Mouse (Mus musculus): Measurements from ENCODE around the gene Oxct1. TPM values are rescaled to one million over a fixed set of nuclear protein-coding genes. Genes with fewer than 3 reads are reported as not detected.

The Oxct1 gene
- polyA plus RNA-seq, 1 experiment from 2014 or later: 210 TPM

- DNase-seq: no peak
- H3K27ac ChIP-seq (ENCODE audit: low read depth): no peak overlapping the region
- WGBS: 84% methylated on average over 6 of the region's 6 CpGs
- H3K27me3 ChIP-seq (ENCODE audit: insufficient read depth, low read length): no peaks in the 10 kb centered on the region
- H3K36me3 ChIP-seq (ENCODE audit: insufficient read depth): no peaks in the 10 kb centered on the region; the same call in 1 of the 2 replicates
- peak overlapping the region; percentile 70; the same call in 1 of the 2 replicates for H3K4me2 ChIP-seq
- no peaks in the 10 kb centered on the region for H3K9me3 ChIP-seq (ENCODE audit: low read depth, low read length)
- no peak overlapping the region for H3K9ac ChIP-seq
- H3K4me1 ChIP-seq (ENCODE audit: insufficient read depth): no peaks in the 10 kb centered on the region; the same call in 1 of the 2 replicates
- TF ChIP-seq CTCF (IDR thresholded peaks at IDR 0.05; ENCODE audit: low read depth): no peak
- no peak for ATAC-seq (ENCODE audit: insufficient read depth)
- no peak overlapping the region for H3K4me3 ChIP-seq (ENCODE audit: low read depth, low read length)
Measured at GRCm38 (mm10) chr15:4028411-4028700, 2.2 kb downstream of the Oxct1 start.

GRCm38 (mm10) chr15:4028960-4029359 is 2.8 kb downstream of the Oxct1 start:
- DNase-seq: no peak

GRCm38 (mm10) chr15:4033168-4034004 is 7.2 kb downstream of the Oxct1 start:
- Histone ChIP-seq H3K27ac (ENCODE audit: low read depth) (no peak overlapping the region), H3K4me3 (ENCODE audit: low read depth, low read length) (no peak overlapping the region), H3K9ac (no peak overlapping the region), H3K4me1 (ENCODE audit: insufficient read depth) (no peaks in the 10 kb centered on the region; the same call in 1 of the 2 replicates), H3K4me2 (no peak overlapping the region), H3K9me3 (ENCODE audit: low read depth, low read length) (no peaks in the 10 kb centered on the region), H3K36me3 (ENCODE audit: insufficient read depth) (peaks cover 24% of the 10 kb centered on the region; the same call in 1 of the 2 replicates), H3K27me3 (ENCODE audit: insufficient read depth, low read length) (no peaks in the 10 kb centered on the region)
- whole genome bisulfite sequencing: 64% methylated on average over 3 of the region's 3 CpGs
- no peak for DNase-seq
- no peak for TF ChIP-seq CTCF (IDR thresholded peaks at IDR 0.05; ENCODE audit: low read depth)
- no peak for ATAC-seq (ENCODE audit: insufficient read depth)

More at GRCm38 (mm10) chr15:4028960-4029359, 2.8 kb downstream of the Oxct1 start:
- Histone ChIP-seq H3K27me3 (ENCODE audit: insufficient read depth, low read length) (no peaks in the 10 kb centered on the region), H3K9ac (no peak overlapping the region), H3K27ac (ENCODE audit: low read depth) (no peak overlapping the region), H3K4me1 (ENCODE audit: insufficient read depth) (no peaks in the 10 kb centered on the region; the same call in 1 of the 2 replicates), H3K9me3 (ENCODE audit: low read depth, low read length) (no peaks in the 10 kb centered on the region), H3K36me3 (ENCODE audit: insufficient read depth) (no peaks in the 10 kb centered on the region; the same call in 1 of the 2 replicates), H3K4me3 (ENCODE audit: low read depth, low read length) (no peak overlapping the region), H3K4me2 (no peak overlapping the region)
- ATAC-seq (ENCODE audit: insufficient read depth): no peak
- TF ChIP-seq CTCF (IDR thresholded peaks at IDR 0.05; ENCODE audit: low read depth): no peak

GRCm38 (mm10) chr15:4042423-4042822 is 16.2 kb downstream of the Oxct1 start:
- ATAC-seq (ENCODE audit: insufficient read depth) (no peak), DNase-seq (no peak)
- Histone ChIP-seq H3K4me3 (ENCODE audit: low read depth, low read length) (no peak overlapping the region), H3K36me3 (ENCODE audit: insufficient read depth) (peaks cover 25% of the 10 kb centered on the region; the same call in 1 of the 2 replicates), H3K27me3 (ENCODE audit: insufficient read depth, low read length) (no peaks in the 10 kb centered on the region), H3K9me3 (ENCODE audit: low read depth, low read length) (no peaks in the 10 kb centered on the region), H3K4me2 (no peak overlapping the region), H3K9ac (no peak overlapping the region), H3K27ac (ENCODE audit: low read depth) (no peak overlapping the region), H3K4me1 (ENCODE audit: insufficient read depth) (no peaks in the 10 kb centered on the region)
- no peak for TF ChIP-seq CTCF (IDR thresholded peaks at IDR 0.05; ENCODE audit: low read depth)
- 59% methylated on average over 3 of the region's 3 CpGs for WGBS

- ATAC-seq (ENCODE audit: insufficient read depth): peak; percentile 38; the same call in 1 of the 2 replicates
- Histone ChIP-seq H3K4me3 (ENCODE audit: low read depth, low read length) (no peak overlapping the region), H3K4me2 (no peak overlapping the region), H3K4me1 (ENCODE audit: insufficient read depth) (no peaks in the 10 kb centered on the region), H3K27ac (ENCODE audit: low read depth) (no peak overlapping the region), H3K9ac (no peak overlapping the region), H3K9me3 (ENCODE audit: low read depth, low read length) (no peaks in the 10 kb centered on the region), H3K27me3 (ENCODE audit: insufficient read depth, low read length) (no peaks in the 10 kb centered on the region), H3K36me3 (ENCODE audit: insufficient read depth) (peaks cover 22% of the 10 kb centered on the region; the same call in 1 of the 2 replicates)
- TF ChIP-seq CTCF (IDR thresholded peaks at IDR 0.05; ENCODE audit: low read depth): peak; percentile 74
- 24% methylated on average over 4 of the region's 4 CpGs for WGBS
- peak; percentile 75 for DNase-seq
Measured at GRCm38 (mm10) chr15:4043032-4043471, 16.9 kb downstream of the Oxct1 start.

- no peak overlapping the region for H3K4me2 ChIP-seq
- peak; percentile 64 for TF ChIP-seq CTCF (IDR thresholded peaks at IDR 0.05; ENCODE audit: low read depth)
- H3K36me3 ChIP-seq (ENCODE audit: insufficient read depth): peaks cover 58% of the 10 kb centered on the region
- no peak overlapping the region for H3K9ac ChIP-seq
- H3K4me1 ChIP-seq (ENCODE audit: insufficient read depth): no peaks in the 10 kb centered on the region
- H3K27ac ChIP-seq (ENCODE audit: low read depth): no peak overlapping the region
- ATAC-seq (ENCODE audit: insufficient read depth) (no peak), DNase-seq (peak; percentile 55)
- no peak overlapping the region for H3K4me3 ChIP-seq (ENCODE audit: low read depth, low read length)
- no peaks in the 10 kb centered on the region for H3K9me3 ChIP-seq (ENCODE audit: low read depth, low read length)
- no peaks in the 10 kb centered on the region for H3K27me3 ChIP-seq (ENCODE audit: insufficient read depth, low read length)
- 17% methylated on average over 5 of the region's 5 CpGs for WGBS
Measured at GRCm38 (mm10) chr15:4056627-4057026, 30.4 kb downstream of the Oxct1 start.

GRCm38 (mm10) chr15:4063574-4063973 is 37.4 kb downstream of the Oxct1 start:
- Histone ChIP-seq H3K27me3 (ENCODE audit: insufficient read depth, low read length) (no peaks in the 10 kb centered on the region), H3K9ac (no peak overlapping the region), H3K9me3 (ENCODE audit: low read depth, low read length) (no peaks in the 10 kb centered on the region), H3K27ac (ENCODE audit: low read depth) (no peak overlapping the region), H3K4me2 (no peak overlapping the region), H3K4me1 (ENCODE audit: insufficient read depth) (no peaks in the 10 kb centered on the region), H3K4me3 (ENCODE audit: low read depth, low read length) (no peak overlapping the region), H3K36me3 (ENCODE audit: insufficient read depth) (peaks cover 52% of the 10 kb centered on the region)
- 79% methylated on average over 5 of the region's 5 CpGs for WGBS
- no peak for TF ChIP-seq CTCF (IDR thresholded peaks at IDR 0.05; ENCODE audit: low read depth)
- no peak for ATAC-seq (ENCODE audit: insufficient read depth)
- no peak for DNase-seq

Data from lung, embryonic 14.5 days (tissue).